Mouse (Mus musculus) layer of hippocampus, adult 9-11 months (tissue): Measurements from ENCODE around the gene Gm10778.
"Not testable (repeated sequence)": the region's sequence is repeated elsewhere in the genome, so short reads cannot be mapped to it uniquely, and the experiment has no call there.

ENCODE experiments used
- DNase-seq: peaks from one replicate; pipeline ENCODE4 v3.0.0; 2022

Gene Gm10778

GRCm38 (mm10) chr10:81633253-81634099 lies 15.4 kb upstream of the Gm10778 start:
- DNase-seq: peak; percentile 87

- DNase-seq: no peak
Observed at GRCm38 (mm10) chr10:81636338-81636737, 12.5 kb upstream of the Gm10778 start.

- DNase-seq: no peak
Observed at GRCm38 (mm10) chr10:81638101-81638500, 10.8 kb upstream of the Gm10778 start.

DNA sequence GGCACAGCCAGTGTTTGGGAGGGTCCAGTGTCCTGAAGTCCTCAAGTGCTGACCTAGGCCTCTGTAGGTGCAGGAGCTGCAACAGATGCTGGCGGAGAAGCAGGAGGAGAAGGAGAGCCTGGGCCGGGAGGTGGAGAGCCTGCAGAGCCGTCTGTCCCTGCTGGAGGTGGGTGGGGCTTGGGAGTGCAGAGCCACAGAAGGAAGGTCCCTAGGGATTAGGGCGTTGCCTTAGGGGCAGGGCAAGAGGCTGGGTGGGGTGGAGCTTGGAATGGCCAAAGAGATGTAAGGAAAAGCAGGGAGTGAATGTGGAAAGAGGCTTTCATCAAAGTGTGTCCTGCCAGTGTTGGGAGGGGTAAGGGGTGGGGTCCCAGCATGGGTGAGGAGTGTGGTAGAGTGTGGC lies 8.0 kb upstream of the Gm10778 start:
- not testable (repeated sequence) for DNase-seq

GRCm38 (mm10) chr10:81641566-81641965 lies 7.3 kb upstream of the Gm10778 start:
- no peak for DNase-seq

DNA sequence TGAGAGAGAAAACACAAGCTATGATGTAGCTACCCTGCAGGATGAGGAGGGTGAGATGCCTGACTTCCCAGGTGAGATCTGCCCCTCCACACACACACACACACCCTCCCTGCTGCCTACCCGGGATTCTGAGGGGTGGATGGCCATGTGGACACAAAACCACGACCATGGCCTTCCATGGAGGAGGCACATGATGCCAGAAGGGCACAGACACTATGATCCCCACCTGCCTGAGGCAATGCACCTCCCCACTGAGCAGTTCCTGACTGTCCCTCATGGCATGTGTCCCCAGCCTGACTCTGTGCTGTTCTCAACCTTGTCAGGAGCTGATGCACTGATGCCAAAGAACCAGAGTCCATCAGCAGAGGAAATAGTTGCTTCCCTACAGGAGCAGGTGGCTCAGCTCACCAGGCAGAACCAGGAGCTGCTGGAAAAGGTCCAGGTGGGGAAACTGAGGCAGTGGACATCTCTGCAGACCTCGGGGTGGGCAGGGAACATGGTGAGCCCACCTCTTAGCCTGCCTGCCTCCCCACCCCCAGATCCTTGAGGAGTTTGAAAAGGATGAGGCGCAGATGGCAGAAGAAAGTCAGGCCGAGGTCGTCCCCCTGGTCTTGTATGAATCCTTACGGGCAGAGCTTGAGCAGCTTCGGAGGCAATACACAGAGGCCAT lies 6.7 kb upstream of the Gm10778 start:
- DNase-seq: no peak

DNA sequence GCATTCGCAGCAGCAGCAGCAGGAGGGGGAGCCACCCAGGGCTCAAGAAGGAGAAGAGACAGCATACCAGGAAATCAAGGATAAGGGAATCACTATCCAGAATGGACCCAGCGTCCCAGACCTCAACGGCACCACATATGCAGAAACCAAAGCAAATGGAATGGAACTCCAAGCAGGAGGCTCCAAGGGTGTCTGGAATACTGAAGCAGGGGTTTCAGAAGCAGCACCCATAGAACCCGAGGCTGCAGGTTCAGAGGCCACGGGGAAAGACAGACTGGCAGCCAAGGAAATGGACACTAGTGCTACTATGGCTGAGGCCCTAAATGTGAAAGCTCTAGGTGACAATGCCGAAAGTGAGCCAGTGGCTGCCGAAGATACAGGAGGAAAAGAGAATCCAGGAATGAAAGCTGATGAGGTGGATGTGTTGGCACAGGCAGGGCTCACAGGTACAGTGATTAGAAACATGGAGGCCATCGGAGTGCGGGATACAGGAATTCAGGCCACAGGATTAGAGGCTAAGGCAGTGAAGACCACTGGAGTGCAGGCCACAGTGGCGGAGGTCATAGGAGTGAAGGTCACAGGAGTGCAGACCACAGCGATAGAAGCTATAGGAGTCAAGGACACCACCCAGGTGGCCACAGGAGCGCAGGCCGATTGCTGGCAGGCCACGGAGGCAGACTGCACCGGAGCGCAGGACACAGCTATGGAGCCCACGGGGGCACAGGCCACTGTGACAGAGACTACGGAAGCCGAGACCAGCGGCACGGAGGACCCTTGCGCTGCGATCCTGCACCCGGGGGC lies 6.0 kb upstream of the Gm10778 start:
- DNase-seq: no peak

DNA sequence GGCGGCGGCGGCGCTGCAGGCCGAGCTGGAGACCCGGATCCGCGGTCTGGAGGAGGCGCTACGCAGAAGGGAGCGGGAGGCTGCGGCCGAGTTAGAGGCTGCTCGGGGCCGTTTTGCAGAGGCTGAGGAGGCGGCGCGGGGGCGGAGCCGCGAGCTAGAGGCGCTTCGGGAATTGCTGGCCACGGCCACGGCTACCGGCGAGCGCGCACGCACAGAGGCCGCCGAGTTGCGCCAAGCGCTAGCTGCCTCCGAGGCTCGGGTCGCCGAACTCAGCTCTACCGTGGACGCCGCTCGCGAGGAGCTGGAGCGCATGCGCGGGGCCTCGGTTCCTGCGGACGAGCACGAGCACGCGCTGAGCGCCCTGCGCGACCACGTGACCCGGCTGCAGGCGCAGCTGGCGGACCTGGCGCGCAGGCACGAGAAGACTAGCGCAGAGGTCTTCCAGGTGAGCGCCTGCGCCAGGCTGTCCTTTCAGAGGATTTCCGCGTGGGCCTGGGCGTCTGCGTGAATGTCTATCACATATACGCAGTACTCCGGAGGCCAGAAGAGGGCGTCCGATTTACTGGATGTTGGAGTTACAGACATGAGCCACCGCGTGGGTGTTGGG lies 5.3 kb upstream of the Gm10778 start:
- peak; percentile 97 for DNase-seq

DNA sequence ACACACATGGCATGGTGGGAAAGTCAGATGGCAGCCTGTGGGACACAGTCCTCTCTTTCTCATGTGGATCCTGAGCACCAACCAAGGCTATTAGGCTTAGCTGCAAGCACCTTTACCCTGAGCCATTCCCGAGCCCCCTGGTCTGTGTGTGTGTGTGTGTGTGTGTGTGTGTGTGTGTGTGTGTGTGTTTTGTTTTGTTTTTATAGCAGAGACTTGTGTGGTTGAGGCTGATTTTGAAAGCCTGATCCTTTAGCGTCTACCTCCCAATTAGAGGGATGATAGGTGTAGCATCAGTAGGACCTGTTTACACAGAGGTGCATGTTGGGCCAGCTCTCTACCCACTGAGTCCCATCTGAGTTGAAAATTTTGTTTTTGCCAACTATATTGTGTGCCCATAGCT lies 4.7 kb upstream of the Gm10778 start:
- no peak for DNase-seq

DNA sequence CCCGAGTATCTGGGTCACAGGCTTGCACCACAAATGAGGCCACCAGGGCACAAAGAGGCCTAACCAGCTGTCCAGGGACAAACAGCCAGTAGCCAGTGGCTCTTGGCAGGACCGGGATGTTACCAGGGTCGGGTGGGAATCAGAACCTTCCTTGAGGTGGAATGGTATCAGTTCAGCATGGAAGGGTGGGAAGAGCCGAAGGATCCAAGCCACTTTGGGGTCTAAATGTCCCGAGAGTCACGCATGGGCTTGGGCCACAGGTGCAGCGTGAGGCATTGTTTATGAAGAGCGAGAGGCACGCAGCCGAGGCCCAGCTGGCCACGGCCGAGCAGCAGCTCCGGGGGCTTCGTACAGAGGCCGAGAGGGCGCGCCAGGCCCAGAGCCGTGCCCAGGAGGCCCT lies 4.1 kb upstream of the Gm10778 start:
- DNase-seq: no peak

GRCm38 (mm10) chr10:81645391-81645790 lies 3.5 kb upstream of the Gm10778 start:
- no peak for DNase-seq

GRCm38 (mm10) chr10:81646015-81646555 lies 2.8 kb upstream of the Gm10778 start:
- no peak for DNase-seq

DNA sequence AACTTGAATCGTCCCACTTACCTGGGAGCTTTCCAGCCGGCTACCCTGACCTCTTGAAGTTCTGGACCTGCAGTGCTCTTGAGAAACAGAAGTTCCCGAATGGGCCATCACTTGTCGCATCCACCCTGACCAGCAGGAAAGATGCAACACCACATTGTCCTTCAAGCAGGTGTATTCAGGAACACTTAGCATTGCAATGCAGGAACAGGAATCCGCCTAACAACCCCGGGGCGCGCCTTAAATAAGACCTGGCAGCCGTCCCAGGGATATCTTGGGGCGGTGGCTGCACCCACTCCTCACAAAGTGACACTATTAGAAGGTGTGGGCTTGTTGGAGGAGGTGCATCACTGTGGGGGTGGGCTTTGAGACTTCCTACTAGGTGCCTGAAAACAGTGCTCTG lies 6.3 kb downstream of the Gm10778 start:
- DNase-seq: no peak

GRCm38 (mm10) chr10:81656174-81656573 lies 7.3 kb downstream of the Gm10778 start:
- no peak for DNase-seq

GRCm38 (mm10) chr10:81687114-81687513 lies 38.3 kb downstream of the Gm10778 start:
- not testable (repeated sequence) for DNase-seq

DNA sequence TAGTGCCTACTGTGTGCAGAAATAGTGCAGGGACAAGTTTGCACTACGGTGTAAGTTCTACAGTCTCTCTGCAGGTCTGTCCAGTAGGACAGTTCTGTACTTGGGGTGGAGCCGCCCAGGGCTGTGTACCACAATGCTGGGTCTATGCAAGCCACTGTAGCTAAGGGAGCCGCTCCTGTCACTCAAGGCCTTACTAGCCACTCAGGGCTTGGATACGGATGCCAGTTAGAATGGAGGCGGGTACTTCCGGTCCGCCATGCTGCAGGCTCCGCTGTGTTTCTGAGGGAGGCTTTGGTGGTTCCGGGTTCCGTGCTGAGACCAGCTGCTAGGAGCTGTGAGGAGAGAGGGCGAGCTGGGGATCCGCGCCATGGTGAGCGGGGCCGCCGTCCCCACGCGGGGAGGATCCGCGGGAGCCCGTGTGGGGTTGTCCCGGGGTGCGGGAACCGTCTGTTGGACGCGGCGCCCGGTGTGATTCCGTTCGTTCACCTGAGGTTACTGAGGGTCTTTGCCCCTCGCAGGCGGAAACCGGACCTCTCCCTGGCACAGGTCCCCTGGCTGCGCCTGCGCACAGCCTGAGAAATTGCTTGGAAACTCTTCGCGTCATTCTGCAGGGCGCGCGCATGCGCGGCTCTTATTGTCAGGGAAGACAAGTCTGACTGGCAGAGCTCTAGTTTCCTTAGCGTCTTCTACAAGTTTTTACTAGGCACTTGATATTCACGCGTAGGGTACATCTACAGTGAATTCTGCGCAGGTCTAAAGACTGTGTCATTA lies 55.9 kb downstream of the Gm10778 start, which contains the start of gene Zfp433:
Gene Zfp433 (plus strand): TSS at position 295 of the 771 bp plus-strand sequence.
- not testable (repeated sequence) for DNase-seq
